Mouse (Mus musculus): ENCODE data around the gene Lcor.

Lcor gene

DNA sequence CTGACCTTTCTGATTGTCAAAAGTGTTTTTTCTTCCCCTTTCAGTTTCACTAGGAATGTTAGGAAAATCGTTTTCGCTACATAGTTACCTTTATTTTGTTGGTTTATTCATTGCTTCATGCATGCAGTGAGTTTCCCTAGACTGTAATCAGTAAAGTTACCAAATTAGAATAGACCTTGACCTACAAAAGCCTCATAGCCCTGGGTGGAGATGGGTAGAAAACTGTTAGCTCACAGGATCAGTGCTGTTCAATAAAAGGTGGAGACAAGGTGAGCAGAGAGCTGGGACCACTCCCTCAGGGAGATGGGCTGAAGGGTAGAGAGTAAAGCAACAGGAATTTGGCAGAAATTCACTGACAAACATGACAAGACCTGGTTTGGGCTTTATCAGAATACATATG lies 91.3 kb downstream of the Lcor start:
- no peak for DNase-seq (ENCODE audit: low spot score)

GRCm38 (mm10) chr19:41577576-41577975 lies 95.1 kb downstream of the Lcor start:
- no peak for DNase-seq (ENCODE audit: low spot score)

DNA sequence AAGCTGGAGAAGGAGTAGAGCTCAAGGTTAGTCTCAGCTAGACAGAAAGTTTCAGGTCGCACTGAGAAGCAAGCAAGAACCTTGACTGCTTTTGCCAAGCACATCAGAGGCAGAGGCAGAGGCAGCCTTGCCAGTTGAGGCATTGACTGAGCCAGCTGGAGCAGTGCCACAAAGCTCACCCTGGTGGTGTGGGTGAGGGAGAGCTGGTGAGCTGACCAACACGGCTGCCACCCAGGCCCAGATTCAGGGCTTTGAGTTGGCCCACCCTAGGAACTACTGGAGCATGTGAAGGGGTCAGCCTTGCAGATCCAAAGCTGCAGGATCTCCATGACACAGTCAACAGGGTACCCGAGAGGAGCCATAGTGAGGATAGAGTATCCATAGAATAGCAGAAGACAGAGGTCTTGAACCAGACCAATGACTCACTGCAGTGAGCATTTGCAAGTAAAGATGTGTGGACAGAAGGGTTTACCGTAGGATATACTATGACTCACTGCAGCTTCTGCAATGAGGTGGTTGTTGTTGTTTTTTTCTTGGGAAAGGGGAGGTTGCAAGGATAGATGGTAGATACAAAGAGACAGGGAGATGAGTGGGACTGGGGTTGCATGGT lies 97.0 kb downstream of the Lcor start:
- no peak for DNase-seq (ENCODE audit: low spot score)

DNA sequence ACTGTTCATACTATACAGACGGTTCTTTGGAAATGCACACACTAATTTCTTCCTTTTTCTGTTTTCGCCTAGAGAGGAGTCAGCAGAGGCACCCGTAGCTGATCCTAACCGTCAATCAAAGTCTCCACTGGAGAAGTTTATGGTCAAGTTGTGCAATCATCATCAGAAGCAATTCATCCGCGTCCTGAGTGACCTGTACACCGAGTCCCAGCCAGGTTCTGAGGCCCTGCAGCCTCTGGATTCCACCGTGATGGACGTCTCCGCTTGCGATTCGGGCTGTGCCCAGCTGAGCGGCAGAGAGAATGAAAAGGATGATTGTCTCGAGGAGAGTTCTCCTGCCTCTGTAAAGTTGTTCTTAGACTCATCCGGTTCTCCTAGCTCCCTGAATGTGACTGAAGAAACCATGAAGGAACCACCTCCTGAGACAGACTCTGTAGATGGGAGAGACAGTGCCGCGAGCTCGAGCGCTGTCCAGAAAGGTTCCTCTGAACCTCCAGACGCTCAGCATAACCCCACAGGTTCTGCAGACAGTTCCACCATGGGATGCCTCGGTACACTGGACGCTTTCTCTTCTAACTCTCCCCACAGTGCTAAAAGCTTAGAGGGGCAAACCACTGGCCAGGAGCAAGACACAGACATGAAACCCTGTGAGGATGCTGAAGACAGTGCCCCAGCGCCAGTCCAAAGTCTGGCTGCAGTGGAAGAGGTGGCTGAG lies 99.4 kb downstream of the Lcor start, which contains the start of gene Gm340:
Gene Gm340, plus strand, starts transcription at position 665 of the 715 bp plus-strand sequence.
- no peak for DNase-seq (ENCODE audit: low spot score)

DNA sequence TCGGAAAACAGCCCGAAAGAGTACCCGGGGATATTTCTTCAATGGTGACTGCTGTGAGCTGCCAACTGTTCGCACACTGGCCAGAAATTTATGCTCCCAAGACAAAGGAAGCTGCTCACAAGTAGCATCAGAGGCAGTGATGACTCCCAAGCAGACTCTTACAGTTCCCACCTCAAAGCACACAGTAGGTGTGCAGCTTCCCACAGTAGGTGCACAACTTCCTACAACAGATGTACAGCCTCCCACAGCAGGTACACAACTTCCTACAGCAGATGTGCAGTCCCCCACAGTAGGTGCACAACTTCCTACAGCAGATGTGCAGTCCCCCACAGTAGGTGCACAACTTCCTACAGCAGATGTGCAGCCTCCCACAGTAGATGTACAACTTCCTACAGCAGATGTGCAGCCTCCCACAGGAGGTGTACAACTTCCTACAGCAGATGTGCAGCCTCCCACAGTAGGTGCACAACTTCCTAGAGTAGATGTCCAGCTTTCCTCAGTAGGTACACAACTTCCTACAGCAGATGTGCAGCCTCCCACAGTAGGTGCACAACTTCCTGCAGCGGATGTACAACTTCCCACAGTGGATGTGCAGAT lies 100.6 kb downstream of the Lcor start:
- no peak for DNase-seq (ENCODE audit: low spot score)

GRCm38 (mm10) chr19:41586752-41587151 lies 104.3 kb downstream of the Lcor start:
- no peak for DNase-seq (ENCODE audit: low spot score)

GRCm38 (mm10) chr19:41587431-41588222 lies 105.2 kb downstream of the Lcor start:
- DNase-seq (ENCODE audit: low spot score) = no peak

- DNase-seq (ENCODE audit: low spot score) = no peak
Observed at GRCm38 (mm10) chr19:41589026-41589425, 106.6 kb downstream of the Lcor start.

DNA sequence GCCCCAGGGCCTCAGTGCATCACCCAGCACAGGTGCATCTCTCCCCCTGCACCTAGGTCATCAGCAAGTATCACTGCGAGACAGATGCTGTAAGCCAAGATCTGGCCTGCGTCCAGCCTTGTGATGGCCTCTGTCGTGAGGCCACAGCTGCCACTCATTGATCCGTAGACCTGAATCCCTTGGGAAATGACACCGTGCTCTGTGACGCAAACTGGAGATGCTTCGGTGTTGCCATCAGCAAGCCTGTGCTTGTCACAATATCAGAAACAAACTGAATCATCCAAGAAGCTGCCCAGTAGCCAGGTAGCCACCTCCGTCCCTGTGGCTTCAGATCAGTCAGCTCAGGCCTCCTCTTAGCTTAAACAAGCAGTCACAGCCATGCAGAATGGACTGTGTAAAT lies 107.2 kb downstream of the Lcor start:
- no peak for DNase-seq (ENCODE audit: low spot score)

GRCm38 (mm10) chr19:41591808-41592207 lies 109.4 kb downstream of the Lcor start:
- no peak for DNase-seq (ENCODE audit: low spot score)

GRCm38 (mm10) chr19:41597170-41597894 lies 114.9 kb downstream of the Lcor start:
- DNase-seq (ENCODE audit: low spot score) = peak; percentile 15

- DNase-seq (ENCODE audit: low spot score) = no peak
Observed at GRCm38 (mm10) chr19:41600647-41601046, 118.2 kb downstream of the Lcor start.

- no peak for DNase-seq (ENCODE audit: low spot score)
Observed at GRCm38 (mm10) chr19:41606208-41606987, 124.0 kb downstream of the Lcor start.

- DNase-seq (ENCODE audit: low spot score) = no peak
Observed at GRCm38 (mm10) chr19:41611683-41612082, 129.2 kb downstream of the Lcor start.

Measured in T-cell, adult 2 months (primary cell).